Mouse (Mus musculus) erythroblast, adult 5-6 weeks (primary cell): ENCODE measurements around the gene Krtap9-5. TPM values are rescaled to one million over a fixed set of nuclear protein-coding genes. Genes with fewer than 3 reads are reported as not detected.

ENCODE experiments used
- total RNA-seq, 2 experiments: library from RNA; stranded (forward) in 1 of 2; stranded (reverse) in 1 of 2; fragments of 150-400 nt in 1 of 2; fragments of 200-764, 138-1000 nt in 1 of 2; gene quantifications; 2 replicates each; pipeline versions ENCODE4 v1.2.3 to v1.2.4; 2015 to 2017; ENCODE audit warnings: low replicate concordance in 2 of 2

The Krtap9-5 gene
- total RNA-seq, 2 experiments from 2014 or later = not detected

Other genes with a start within 250 kb of the Krtap9-5 start
Only the 30 nearest of the 32 such genes appear.
- not detected in 2 replicates for gene Gm11595, start 175.6 kb upstream of the Krtap9-5 start, total RNA-seq (2015; ENCODE audit: low replicate concordance)
- not detected in 2 replicates for gene Gm11595, start 175.6 kb upstream of the Krtap9-5 start, total RNA-seq (2017; ENCODE audit: low replicate concordance)
- gene Krtap4-8, start 167.8 kb upstream of the Krtap9-5 start, total RNA-seq (2015; ENCODE audit: low replicate concordance) = not detected in 2 replicates
- gene Krtap4-8, start 167.8 kb upstream of the Krtap9-5 start, total RNA-seq (2017; ENCODE audit: low replicate concordance) = not detected in 2 replicates
- not detected in 2 replicates for gene Krtap4-9, start 163.3 kb upstream of the Krtap9-5 start, total RNA-seq (2015; ENCODE audit: low replicate concordance)
- not detected in 2 replicates for gene Krtap4-9, start 163.3 kb upstream of the Krtap9-5 start, total RNA-seq (2017; ENCODE audit: low replicate concordance)
- gene Gm11596, start 155.0 kb upstream of the Krtap9-5 start, total RNA-seq (2015; ENCODE audit: low replicate concordance) = not detected in 2 replicates
- not detected in 2 replicates for gene Gm11596, start 155.0 kb upstream of the Krtap9-5 start, total RNA-seq (2017; ENCODE audit: low replicate concordance)
- not detected in 2 replicates for gene Gm11569, start 149.5 kb upstream of the Krtap9-5 start, total RNA-seq (2015; ENCODE audit: low replicate concordance)
- not detected in 2 replicates for gene Gm11569, start 149.5 kb upstream of the Krtap9-5 start, total RNA-seq (2017; ENCODE audit: low replicate concordance)
- not detected in 2 replicates for gene Gm11554, start 144.0 kb upstream of the Krtap9-5 start, total RNA-seq (2015; ENCODE audit: low replicate concordance)
- not detected in 2 replicates for gene Gm11554, start 144.0 kb upstream of the Krtap9-5 start, total RNA-seq (2017; ENCODE audit: low replicate concordance)
- gene Krtap4-13, start 138.6 kb upstream of the Krtap9-5 start, total RNA-seq (2015; ENCODE audit: low replicate concordance) = not detected in 2 replicates
- not detected in 2 replicates for gene Krtap4-13, start 138.6 kb upstream of the Krtap9-5 start, total RNA-seq (2017; ENCODE audit: low replicate concordance)
- not detected in 2 replicates for gene Gm11564, start 132.8 kb upstream of the Krtap9-5 start, total RNA-seq (2015; ENCODE audit: low replicate concordance)
- not detected in 2 replicates for gene Gm11564, start 132.8 kb upstream of the Krtap9-5 start, total RNA-seq (2017; ENCODE audit: low replicate concordance)
- not detected in 2 replicates for gene 2300003K06Rik, start 110.4 kb upstream of the Krtap9-5 start, total RNA-seq (2015; ENCODE audit: low replicate concordance)
- not detected in 2 replicates for gene 2300003K06Rik, start 110.4 kb upstream of the Krtap9-5 start, total RNA-seq (2017; ENCODE audit: low replicate concordance)
- gene Krtap4-16, start 96.9 kb upstream of the Krtap9-5 start, total RNA-seq (2015; ENCODE audit: low replicate concordance) = not detected in 2 replicates
- not detected in 2 replicates for gene Krtap4-16, start 96.9 kb upstream of the Krtap9-5 start, total RNA-seq (2017; ENCODE audit: low replicate concordance)
- not detected in 2 replicates for gene Gm11568, start 90.6 kb upstream of the Krtap9-5 start, total RNA-seq (2015; ENCODE audit: low replicate concordance)
- not detected in 2 replicates for gene Gm11568, start 90.6 kb upstream of the Krtap9-5 start, total RNA-seq (2017; ENCODE audit: low replicate concordance)
- not detected in 2 replicates for gene Gm11559, start 84.0 kb upstream of the Krtap9-5 start, total RNA-seq (2015; ENCODE audit: low replicate concordance)
- 1.3 TPM in 1 of 2 replicates, not detected in the other for gene Gm11559, start 84.0 kb upstream of the Krtap9-5 start, total RNA-seq (2017; ENCODE audit: low replicate concordance)
- not detected in 2 replicates for gene Krtap9-1, start 75.1 kb upstream of the Krtap9-5 start, total RNA-seq (2015; ENCODE audit: low replicate concordance)
- not detected in 2 replicates for gene Krtap9-1, start 75.1 kb upstream of the Krtap9-5 start, total RNA-seq (2017; ENCODE audit: low replicate concordance)
- not detected in 2 replicates for gene Gm11567, start 69.3 kb upstream of the Krtap9-5 start, total RNA-seq (2015; ENCODE audit: low replicate concordance)
- not detected in 2 replicates for gene Gm11567, start 69.3 kb upstream of the Krtap9-5 start, total RNA-seq (2017; ENCODE audit: low replicate concordance)
- not detected in 2 replicates for gene Krtap31-1, start 40.6 kb upstream of the Krtap9-5 start, total RNA-seq (2015; ENCODE audit: low replicate concordance)
- gene Krtap31-1, start 40.6 kb upstream of the Krtap9-5 start, total RNA-seq (2017; ENCODE audit: low replicate concordance) = not detected in 2 replicates
- not detected in 2 replicates for gene Gm11565, start 33.7 kb upstream of the Krtap9-5 start, total RNA-seq (2015; ENCODE audit: low replicate concordance)
- not detected in 2 replicates for gene Gm11565, start 33.7 kb upstream of the Krtap9-5 start, total RNA-seq (2017; ENCODE audit: low replicate concordance)
- not detected in 2 replicates for gene Krtap31-2, start 12.2 kb upstream of the Krtap9-5 start, total RNA-seq (2015; ENCODE audit: low replicate concordance)
- gene Krtap31-2, start 12.2 kb upstream of the Krtap9-5 start, total RNA-seq (2017; ENCODE audit: low replicate concordance) = not detected in 2 replicates
- not detected in 2 replicates for gene Krtap29-1, start 30.6 kb downstream of the Krtap9-5 start, total RNA-seq (2015; ENCODE audit: low replicate concordance)
- not detected in 2 replicates for gene Krtap29-1, start 30.6 kb downstream of the Krtap9-5 start, total RNA-seq (2017; ENCODE audit: low replicate concordance)
- not detected in 2 replicates for gene Krtap16-1, start 38.1 kb downstream of the Krtap9-5 start, total RNA-seq (2015; ENCODE audit: low replicate concordance)
- gene Krtap16-1, start 38.1 kb downstream of the Krtap9-5 start, total RNA-seq (2017; ENCODE audit: low replicate concordance) = not detected in 2 replicates
- gene Krtap17-1, start 45.5 kb downstream of the Krtap9-5 start, total RNA-seq (2015; ENCODE audit: low replicate concordance) = not detected in 2 replicates
- not detected in 2 replicates for gene Krtap17-1, start 45.5 kb downstream of the Krtap9-5 start, total RNA-seq (2017; ENCODE audit: low replicate concordance)
- gene Krt33a, start 67.7 kb downstream of the Krtap9-5 start, total RNA-seq (2015; ENCODE audit: low replicate concordance) = not detected in 2 replicates
- gene Krt33a, start 67.7 kb downstream of the Krtap9-5 start, total RNA-seq (2017; ENCODE audit: low replicate concordance) = not detected in 2 replicates
- gene Krt33b, start 81.4 kb downstream of the Krtap9-5 start, total RNA-seq (2015; ENCODE audit: low replicate concordance) = not detected in 2 replicates
- not detected in 2 replicates for gene Krt33b, start 81.4 kb downstream of the Krtap9-5 start, total RNA-seq (2017; ENCODE audit: low replicate concordance)
- not detected in 2 replicates for gene Krt34, start 93.1 kb downstream of the Krtap9-5 start, total RNA-seq (2015; ENCODE audit: low replicate concordance)
- not detected in 2 replicates for gene Krt34, start 93.1 kb downstream of the Krtap9-5 start, total RNA-seq (2017; ENCODE audit: low replicate concordance)
- gene Krt31, start 102.1 kb downstream of the Krtap9-5 start, total RNA-seq (2015; ENCODE audit: low replicate concordance) = not detected in 2 replicates
- gene Krt31, start 102.1 kb downstream of the Krtap9-5 start, total RNA-seq (2017; ENCODE audit: low replicate concordance) = not detected in 2 replicates
- not detected in 2 replicates for gene Krt32, start 139.8 kb downstream of the Krtap9-5 start, total RNA-seq (2015; ENCODE audit: low replicate concordance)
- not detected in 2 replicates for gene Krt32, start 139.8 kb downstream of the Krtap9-5 start, total RNA-seq (2017; ENCODE audit: low replicate concordance)
- not detected in 2 replicates for gene Krt35, start 147.8 kb downstream of the Krtap9-5 start, total RNA-seq (2015; ENCODE audit: low replicate concordance)
- gene Krt35, start 147.8 kb downstream of the Krtap9-5 start, total RNA-seq (2017; ENCODE audit: low replicate concordance) = not detected in 2 replicates
- gene Krt36, start 157.2 kb downstream of the Krtap9-5 start, total RNA-seq (2015; ENCODE audit: low replicate concordance) = not detected in 2 replicates
- gene Krt36, start 157.2 kb downstream of the Krtap9-5 start, total RNA-seq (2017; ENCODE audit: low replicate concordance) = not detected in 2 replicates
- not detected in 2 replicates for gene Krt13, start 173.1 kb downstream of the Krtap9-5 start, total RNA-seq (2015; ENCODE audit: low replicate concordance)
- not detected in 2 replicates for gene Krt13, start 173.1 kb downstream of the Krtap9-5 start, total RNA-seq (2017; ENCODE audit: low replicate concordance)
- gene Krt15, start 187.5 kb downstream of the Krtap9-5 start, total RNA-seq (2015; ENCODE audit: low replicate concordance) = not detected in 2 replicates
- gene Krt15, start 187.5 kb downstream of the Krtap9-5 start, total RNA-seq (2017; ENCODE audit: low replicate concordance) = not detected in 2 replicates
- gene Krt19, start 200.2 kb downstream of the Krtap9-5 start, total RNA-seq (2015; ENCODE audit: low replicate concordance) = not detected in 2 replicates
- not detected in 2 replicates for gene Krt19, start 200.2 kb downstream of the Krtap9-5 start, total RNA-seq (2017; ENCODE audit: low replicate concordance)